Mouse (Mus musculus): Measurements from ENCODE around the gene Spg7.

DNA sequence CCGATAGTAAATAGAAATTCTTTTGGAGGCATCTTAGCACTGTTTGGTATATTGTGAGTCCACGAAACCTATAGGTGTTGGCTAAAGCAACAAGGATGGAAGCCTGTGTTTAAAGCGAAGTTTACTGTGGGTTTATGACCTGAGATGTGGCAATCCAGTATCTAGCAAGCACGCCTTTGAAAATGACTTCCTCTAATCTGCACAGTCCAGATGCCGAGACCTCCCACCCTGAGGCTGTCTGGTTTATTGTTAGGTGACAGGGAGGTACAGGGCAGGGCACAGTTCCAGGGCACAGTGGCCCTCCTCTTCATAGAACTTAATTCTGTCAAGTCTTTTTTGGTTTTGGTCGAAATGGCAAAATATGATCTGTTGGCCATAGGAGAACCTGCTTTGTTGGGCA lies 14.5 kb downstream of the Spg7 start:
- TF ChIP-seq CTCF (IDR thresholded peaks at IDR 0.05) (no peak), EP300 (IDR thresholded peaks at IDR 0.05) (no peak)
